Mouse (Mus musculus): ENCODE data around the gene Taar7e. TPM values are rescaled to one million over a fixed set of nuclear protein-coding genes. Genes with fewer than 3 reads are reported as not detected.

Taar7e gene
- polyA plus RNA-seq (2012; rRNA removed) (not detected in 2 replicates), polyA plus RNA-seq (2014; fragmentation: Nextera tagmentation; extraction: Ambion mirVana) (not detected in 2 replicates)

DNA sequence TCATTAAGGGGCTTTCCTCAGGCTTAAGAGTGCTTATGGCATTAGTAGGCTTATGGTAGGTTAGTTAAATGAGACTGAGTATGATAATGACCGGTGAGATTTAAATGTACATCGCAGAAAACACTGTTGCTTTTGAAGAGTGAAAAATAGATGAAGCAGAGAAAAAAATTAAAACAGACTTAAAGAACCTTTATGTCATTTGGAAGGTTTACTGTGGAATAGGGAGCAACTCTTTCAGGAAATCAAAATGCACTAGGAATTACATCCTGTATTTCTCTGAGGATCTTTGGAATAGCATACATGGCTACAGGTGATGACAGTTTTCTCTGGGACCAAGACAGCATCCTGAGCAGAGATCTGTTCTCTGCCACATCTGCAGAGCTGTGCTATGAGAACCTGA, at the start of gene Taar7e:
Taar7e (plus strand) TSS at position 301 of the 400 bp plus-strand sequence.
- H3K9ac ChIP-seq (replicated peaks), result no peak within 1 kb of the TSS
- no peaks in the 10 kb centered on the region for H3K9me3 ChIP-seq (ENCODE audit: control insufficient read depth, low read length)
- H3K36me3 ChIP-seq (replicated peaks; ENCODE audit: control insufficient read depth, insufficient read depth, low read depth), result no peaks in the 10 kb centered on the region
- 78% methylated on average over 2 of the region's 2 CpGs for WGBS (ENCODE audit: insufficient replicate concordance)
- no peak within 1 kb of the TSS for H3K4me2 ChIP-seq (ENCODE audit: low read depth)
- no peak within 1 kb of the TSS for H3K4me3 ChIP-seq (ENCODE audit: insufficient read depth in 1 of 2, low read depth in 2 of 2, low read length in 2 of 2)
- no peak for DNase-seq (ENCODE audit: low read depth in 3 of 3, low spot score in 3 of 3)
- TF ChIP-seq EP300 (IDR thresholded peaks at IDR 0.05; ENCODE audit: low read depth), result no peak
- TF ChIP-seq CTCF (IDR thresholded peaks at IDR 0.05; ENCODE audit: low read depth), result no peak
- H3K4me1 ChIP-seq (replicated peaks; ENCODE audit: control insufficient read depth in 2 of 2, insufficient read depth in 2 of 2, low read length in 1 of 2), result peaks cover 3 to 11% of the 10 kb centered on the region in 2 experiments; a peak in 3 of 4 replicates
- H3K27me3 ChIP-seq (ENCODE audit: control insufficient read depth, insufficient read depth, low read length), result no peaks in the 10 kb centered on the region
- ATAC-seq (ENCODE audit: insufficient read depth), result no peak
- H3K27ac ChIP-seq, result no peak within 1 kb of the TSS

DNA sequence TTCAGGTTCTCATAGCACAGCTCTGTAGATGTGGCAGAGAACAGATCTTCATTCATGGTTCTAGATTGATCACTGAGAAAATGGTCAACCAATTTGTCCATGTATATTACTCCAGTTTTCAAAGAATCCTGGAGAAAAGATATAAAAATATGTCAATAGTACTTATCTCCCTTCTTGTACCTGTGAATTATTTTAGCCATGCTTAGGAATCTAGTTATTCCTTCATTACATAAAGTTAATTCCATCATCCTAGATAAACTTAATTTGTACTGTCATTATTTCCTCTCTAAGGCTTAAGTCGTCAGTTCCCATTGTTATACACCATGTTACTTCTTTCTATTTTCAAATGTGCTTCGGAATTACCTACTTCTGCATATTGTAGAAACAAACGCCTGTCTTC, 44.0 kb upstream of the Taar7e start, which contains the start of gene Taar7a:
Taar7a (minus strand) TSS at position 101 of the 400 bp plus-strand sequence.
- 59% methylated on average over 3 of the region's 3 CpGs for WGBS (ENCODE audit: insufficient replicate concordance)
- Histone ChIP-seq H3K36me3 (replicated peaks; ENCODE audit: control insufficient read depth, insufficient read depth, low read depth) (no peaks in the 10 kb centered on the region), H3K27me3 (ENCODE audit: control insufficient read depth, insufficient read depth, low read length) (no peaks in the 10 kb centered on the region), H3K9me3 (ENCODE audit: control insufficient read depth, low read length) (no peaks in the 10 kb centered on the region), H3K9ac (replicated peaks) (no peak within 1 kb of the TSS), H3K4me1 (replicated peaks; ENCODE audit: control insufficient read depth in 2 of 2, insufficient read depth in 2 of 2, low read length in 1 of 2) (no peaks in the 10 kb centered on the region), H3K4me2 (ENCODE audit: low read depth) (no peak within 1 kb of the TSS), H3K27ac (no peak within 1 kb of the TSS), H3K4me3 (ENCODE audit: insufficient read depth in 1 of 2, low read depth in 2 of 2, low read length in 2 of 2) (no peak within 1 kb of the TSS)
- DNase-seq (ENCODE audit: low read depth in 3 of 3, low spot score in 3 of 3), result no peak
- no peak for TF ChIP-seq CTCF (IDR thresholded peaks at IDR 0.05; ENCODE audit: low read depth)
- no peak for TF ChIP-seq EP300 (IDR thresholded peaks at IDR 0.05; ENCODE audit: low read depth)
- no peak for ATAC-seq (ENCODE audit: insufficient read depth)

DNA sequence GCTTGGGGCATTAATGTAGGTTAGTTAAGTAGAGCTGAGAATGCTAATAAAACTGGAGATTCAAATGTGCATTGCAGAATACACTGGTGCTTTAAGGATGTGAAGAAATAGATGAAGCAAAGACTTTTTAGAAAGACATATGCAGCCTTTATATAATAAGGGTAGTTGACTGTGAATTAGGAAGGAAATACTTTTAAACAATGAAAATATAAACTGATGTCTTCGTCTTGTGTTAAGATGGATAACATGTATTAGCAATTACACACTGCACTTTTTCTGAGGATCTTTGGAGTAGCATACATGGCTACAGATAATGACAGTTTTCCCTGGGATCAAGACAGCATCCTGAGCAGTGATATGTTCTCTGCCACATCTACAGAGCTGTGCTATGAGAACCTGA, 37.8 kb upstream of the Taar7e start, which contains the start of gene Taar7b:
Taar7b (plus strand) TSS at position 301 of the 400 bp plus-strand sequence.
- H3K27me3 ChIP-seq (ENCODE audit: control insufficient read depth, insufficient read depth, low read length), result no peaks in the 10 kb centered on the region
- no peaks in the 10 kb centered on the region for H3K9me3 ChIP-seq (ENCODE audit: control insufficient read depth, low read length)
- TF ChIP-seq CTCF (IDR thresholded peaks at IDR 0.05; ENCODE audit: low read depth) (no peak), EP300 (IDR thresholded peaks at IDR 0.05; ENCODE audit: low read depth) (no peak)
- H3K4me3 ChIP-seq (ENCODE audit: insufficient read depth in 1 of 2, low read depth in 2 of 2, low read length in 2 of 2), result no peak within 1 kb of the TSS
- H3K4me1 ChIP-seq (replicated peaks; ENCODE audit: control insufficient read depth in 2 of 2, insufficient read depth in 2 of 2, low read length in 1 of 2), result no peaks in the 10 kb centered on the region
- DNase-seq (ENCODE audit: low read depth in 3 of 3, low spot score in 3 of 3), result no peak
- 67% methylated on average over 1 of the region's 1 CpGs for WGBS (ENCODE audit: insufficient replicate concordance)
- ATAC-seq (ENCODE audit: insufficient read depth), result no peak
- no peak within 1 kb of the TSS for H3K27ac ChIP-seq
- no peak within 1 kb of the TSS for H3K9ac ChIP-seq (replicated peaks)
- H3K4me2 ChIP-seq (ENCODE audit: low read depth), result no peak within 1 kb of the TSS
- H3K36me3 ChIP-seq (replicated peaks; ENCODE audit: control insufficient read depth, insufficient read depth, low read depth), result no peaks in the 10 kb centered on the region

DNA sequence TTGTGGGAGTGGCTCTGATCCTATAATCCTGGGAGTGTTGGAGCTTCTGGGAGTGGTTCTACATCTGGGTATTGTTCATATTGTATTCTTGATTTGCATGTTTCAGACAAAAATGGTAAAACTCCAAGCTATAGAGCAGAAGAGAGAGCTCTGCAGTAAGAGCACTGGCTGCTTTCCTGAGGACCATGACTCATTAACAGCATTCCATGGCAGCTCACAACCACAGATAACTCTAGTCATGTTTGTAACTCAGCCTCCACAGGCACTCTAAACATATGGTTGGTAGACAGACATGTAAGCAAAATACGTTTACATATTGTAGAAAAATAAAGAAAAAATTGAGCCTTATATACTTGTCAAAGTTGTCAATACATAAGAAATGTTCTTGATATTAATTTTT, 31.0 kb upstream of the Taar7e start:
- no peak overlapping the region for H3K9ac ChIP-seq (replicated peaks)
- DNase-seq (ENCODE audit: low read depth in 3 of 3, low spot score in 3 of 3) (no peak), ATAC-seq (ENCODE audit: insufficient read depth) (no peak)
- no peaks in the 10 kb centered on the region for H3K36me3 ChIP-seq (replicated peaks; ENCODE audit: control insufficient read depth, insufficient read depth, low read depth)
- no peak overlapping the region for H3K4me2 ChIP-seq (ENCODE audit: low read depth)
- WGBS (ENCODE audit: insufficient replicate concordance), result 43% methylated on average over 1 of the region's 1 CpGs
- no peak overlapping the region for H3K27ac ChIP-seq
- TF ChIP-seq EP300 (IDR thresholded peaks at IDR 0.05; ENCODE audit: low read depth) (no peak), CTCF (IDR thresholded peaks at IDR 0.05; ENCODE audit: low read depth) (no peak)
- no peak overlapping the region for H3K4me3 ChIP-seq (ENCODE audit: insufficient read depth in 1 of 2, low read depth in 2 of 2, low read length in 2 of 2)
- no peaks in the 10 kb centered on the region for H3K9me3 ChIP-seq (ENCODE audit: control insufficient read depth, low read length)
- H3K27me3 ChIP-seq (ENCODE audit: control insufficient read depth, insufficient read depth, low read length), result no peaks in the 10 kb centered on the region
- peaks cover 13 to 22% of the 10 kb centered on the region in 2 experiments for H3K4me1 ChIP-seq (replicated peaks; ENCODE audit: control insufficient read depth in 2 of 2, insufficient read depth in 2 of 2, low read length in 1 of 2)

DNA sequence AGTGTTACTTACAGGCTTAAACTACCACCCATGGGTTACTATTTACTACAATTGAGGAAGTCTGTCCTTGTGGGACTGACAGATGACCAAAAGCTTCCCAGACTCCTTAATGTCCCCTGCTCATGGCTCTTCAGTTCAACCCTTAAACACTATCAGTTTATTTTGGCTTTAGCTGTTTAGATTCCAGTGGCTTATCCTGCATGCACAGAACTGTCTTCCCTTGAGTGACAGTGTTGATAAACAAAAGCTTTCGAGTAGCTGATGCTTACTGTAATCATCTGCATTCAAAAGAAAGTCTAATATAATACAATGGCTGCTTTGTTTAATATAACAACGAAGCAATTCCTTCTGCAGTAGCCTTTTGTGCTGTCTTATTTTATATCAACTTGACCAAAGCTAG, 30.4 kb upstream of the Taar7e start:
- TF ChIP-seq CTCF (IDR thresholded peaks at IDR 0.05; ENCODE audit: low read depth) (no peak), EP300 (IDR thresholded peaks at IDR 0.05; ENCODE audit: low read depth) (peak; percentile 73)
- H3K9ac ChIP-seq (replicated peaks), result no peak overlapping the region; the same call in 1 of the 2 replicates
- ATAC-seq (ENCODE audit: insufficient read depth) (peak; percentile 86), DNase-seq (ENCODE audit: low read depth in 3 of 3, low spot score in 3 of 3) (peak; percentile 17 to 40 (median 38))
- peak overlapping the region; percentile 37; the same call in 1 of the 2 replicates for H3K27ac ChIP-seq
- no peaks in the 10 kb centered on the region for H3K9me3 ChIP-seq (ENCODE audit: control insufficient read depth, low read length)
- WGBS (ENCODE audit: insufficient replicate concordance), result 21% methylated on average over 2 of the region's 2 CpGs
- H3K36me3 ChIP-seq (replicated peaks; ENCODE audit: control insufficient read depth, insufficient read depth, low read depth), result no peaks in the 10 kb centered on the region
- no peak overlapping the region for H3K4me3 ChIP-seq (ENCODE audit: insufficient read depth in 1 of 2, low read depth in 2 of 2, low read length in 2 of 2)
- peak overlapping the region; percentile 34; the same call in 1 of the 2 replicates for H3K4me2 ChIP-seq (ENCODE audit: low read depth)
- H3K4me1 ChIP-seq (replicated peaks; ENCODE audit: control insufficient read depth in 2 of 2, insufficient read depth in 2 of 2, low read length in 1 of 2), result peaks cover 13 to 22% of the 10 kb centered on the region in 2 experiments
- H3K27me3 ChIP-seq (ENCODE audit: control insufficient read depth, insufficient read depth, low read length), result no peaks in the 10 kb centered on the region
